In the genomic region with DNA sequence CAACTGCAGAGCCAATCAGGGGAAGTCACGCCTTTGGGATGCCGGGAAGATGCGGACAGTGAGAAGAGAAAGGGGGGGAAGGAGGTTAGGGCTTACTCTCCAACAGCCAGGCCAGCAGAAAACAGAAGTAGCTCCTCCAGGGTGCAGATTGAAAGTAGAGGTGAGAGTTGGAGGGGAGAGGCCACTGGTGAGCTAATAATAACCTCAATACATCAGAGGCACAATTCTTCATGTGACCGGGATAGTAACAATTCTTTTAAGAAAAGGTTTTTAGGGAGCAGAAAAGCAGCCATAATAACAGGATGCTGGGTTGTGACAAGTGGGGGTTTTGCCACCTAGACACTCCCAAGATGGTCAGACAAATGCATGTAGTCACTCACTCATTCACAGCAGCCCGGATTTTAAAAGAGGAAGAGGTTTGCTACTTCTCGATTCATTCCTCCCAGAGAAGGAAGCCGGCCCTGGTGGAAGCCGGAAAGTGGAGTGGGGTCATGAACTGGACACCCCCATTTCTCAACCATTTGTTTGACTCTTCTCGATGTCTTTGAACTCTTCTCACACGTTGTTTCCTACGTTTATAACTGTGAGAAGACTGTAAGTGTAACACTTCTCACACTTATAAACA, we compare ENCODE assay signal across 19 mouse cellular contexts.
DNase-seq lines count a peak whose midpoint lies in the region; ATAC-seq lines count a peak whose summit lies in the region.
"Had no signal": no experiment of that assay in that cellular context is flagged by ENCODE, and none has a peak within 500 bp of the region (broad histone marks: within the 10 kb centered on the region; RNA-seq: fewer than 3 reads in every experiment).

No protein-coding gene starts in this region.

- intact Hi-C loops in heart, postnatal 25 days (cut with DNase I) = no loop called here

- no peak overlapping the region for H3K9ac ChIP-seq in heart, embryonic 16.5 days (ENCODE audit: low read length)
- H3K9ac ChIP-seq: forebrain, embryonic 12.5 days; hindbrain, embryonic 12.5 days; liver, embryonic 13.5 days; neural tube, embryonic 13.5 days had no signal

- DNase-seq in heart, postnatal 25 days (ENCODE audit: low spot score) = no peak
- peak; percentile 9 to 25 for DNase-seq in spleen, adult 18-20 months
- no peak for DNase-seq in spleen, adult 12 weeks (ENCODE audit: low spot score)
- no peak for DNase-seq in kidney, adult 11 months
- DNase-seq in cerebellum, postnatal 14 days = no peak
- DNase-seq: cerebellum, postnatal 25 days; gastrocnemius, postnatal 25 days; left cerebral cortex, postnatal 4 days; liver, embryonic 13.5 days; right cerebral cortex, postnatal 25 days had no signal

- H3K27ac ChIP-seq in heart, embryonic 16.5 days (ENCODE audit: low read length) = no peak overlapping the region
- H3K27ac ChIP-seq: forebrain, embryonic 12.5 days; hindbrain, embryonic 12.5 days; liver, embryonic 13.5 days; neural tube, embryonic 13.5 days had no signal

- no peaks in the 10 kb centered on the region for H3K27me3 ChIP-seq in heart, embryonic 16.5 days (ENCODE audit: control insufficient read depth, insufficient read depth, low read length)
- H3K27me3 ChIP-seq: forebrain, embryonic 12.5 days; hindbrain, embryonic 12.5 days; liver, embryonic 13.5 days; neural tube, embryonic 13.5 days had no signal

- H3K4me3 ChIP-seq in heart, embryonic 16.5 days (ENCODE audit: low read length) = no peak overlapping the region
- H3K4me3 ChIP-seq: forebrain, embryonic 12.5 days; hindbrain, embryonic 12.5 days; liver, embryonic 13.5 days; megakaryocyte, embryonic 14.5 days; neural tube, embryonic 13.5 days had no signal

- ATAC-seq in heart, embryonic 16.5 days (replicated peaks; ENCODE audit: extremely low read depth, insufficient read depth, low FRiP score) = no peak
- peak; percentile 83 for ATAC-seq in megakaryocyte progenitor cell, adult 5-6 weeks (replicated peaks; ENCODE audit: poor library complexity)
- ATAC-seq: inflammation-experienced regulatory T-cells, adult 6 months had no signal

- H3K9me3 ChIP-seq in heart, embryonic 16.5 days (replicated peaks; ENCODE audit: control insufficient read depth, low read length) = no peaks in the 10 kb centered on the region
- H3K9me3 ChIP-seq: forebrain, embryonic 12.5 days; G1E; hindbrain, embryonic 12.5 days; liver, embryonic 13.5 days; megakaryocyte, embryonic 14.5 days; neural tube, embryonic 13.5 days had no signal

- H3K4me2 ChIP-seq in heart, embryonic 16.5 days (ENCODE audit: low read depth, low read length) = 0 out of 2 replicates have a peak overlapping the region, but pooled peaks have one; percentile 4
- H3K4me2 ChIP-seq: forebrain, embryonic 12.5 days; heart, embryonic 11.5 days; hindbrain, embryonic 12.5 days; liver, embryonic 13.5 days; neural tube, embryonic 13.5 days had no signal

- H3K36me3 ChIP-seq in heart, embryonic 16.5 days (ENCODE audit: control insufficient read depth, insufficient read depth) = no peaks in the 10 kb centered on the region
- H3K36me3 ChIP-seq: forebrain, embryonic 12.5 days; G1E; hindbrain, embryonic 12.5 days; liver, embryonic 13.5 days; neural tube, embryonic 13.5 days had no signal

- WGBS in heart, embryonic 16.5 days = 55% methylated on average over 11 of the region's 11 CpGs

- peaks cover 20% of the 10 kb centered on the region for H3K4me1 ChIP-seq in heart, embryonic 16.5 days (ENCODE audit: control insufficient read depth, insufficient read depth, low read length)
- H3K4me1 ChIP-seq: forebrain, embryonic 12.5 days; hindbrain, embryonic 12.5 days; liver, embryonic 13.5 days; megakaryocyte, embryonic 14.5 days; neural tube, embryonic 13.5 days had no signal

Comparison
In these comparisons a context has a peak if more than half of its experiments do, and no peak if none do; other contexts are left out.
1. DNase-seq: peak in spleen, adult 18-20 months (2 of 2); none in heart, postnatal 25 days (single experiment), spleen, adult 12 weeks (single experiment), kidney, adult 11 months (single experiment) and cerebellum, postnatal 14 days (0 of 2).